Mouse (Mus musculus) liver, embryonic 16.5 days (tissue): ENCODE results near the gene Rev1. TPM values are rescaled to one million over a fixed set of nuclear protein-coding genes. Genes with fewer than 3 reads are reported as not detected.

ENCODE experiments used
- ATAC-seq: fragments of 200-750 bp; cut with Nextera tagmentation; 2 replicates; pipeline ENCODE4 v1.8.0; 2017; ENCODE audit warnings: low read depth, mild to moderate bottlenecking, moderate number of reproducible peaks, moderate library complexity
- H3K27ac ChIP-seq: fragments of 300-500 bp; sonication (generic); 2 replicates; pipeline ENCODE4 v1.5.1; 2014; ENCODE audit warnings: mild to moderate bottlenecking, low read length
- H3K27me3 ChIP-seq: fragments of 300-500 bp; sonication (generic); 2 replicates; pipeline ENCODE4 v1.6.1; 2014; ENCODE audit warnings: low read depth, low read length, mixed read lengths; ENCODE audit not compliant: control insufficient read depth, insufficient read depth
- H3K36me3 ChIP-seq: fragments of 300-500 bp; sonication (generic); 2 replicates; pipeline ENCODE4 v1.6.1; 2014; ENCODE audit warnings: mild to moderate bottlenecking; ENCODE audit not compliant: control insufficient read depth, insufficient read depth
- H3K4me1 ChIP-seq: fragments of 300-500 bp; sonication (generic); 2 replicates; pipeline ENCODE4 v1.6.1; 2014; ENCODE audit warnings: low read depth, low read length, mixed read lengths; ENCODE audit not compliant: control insufficient read depth
- H3K4me2 ChIP-seq: fragments of 300-500 bp; sonication (generic); 2 replicates; pipeline ENCODE4 v1.6.1; 2014; ENCODE audit warnings: low read depth, low read length, mixed read lengths
- H3K4me3 ChIP-seq: fragments of 300-500 bp; sonication (generic); 2 replicates; pipeline ENCODE4 v1.5.1; 2014; ENCODE audit warnings: low read depth, mild to moderate bottlenecking, low read length
- H3K9ac ChIP-seq: fragments of 300-500 bp; sonication (generic); 2 replicates; pipeline ENCODE4 v1.6.1; 2014; ENCODE audit warnings: low read depth, low read length
- H3K9me3 ChIP-seq: fragments of 300-500 bp; sonication (generic); replicated peaks from 2 replicates; pipeline ENCODE4 v1.6.1; 2016; ENCODE audit warnings: low read length; ENCODE audit not compliant: control insufficient read depth
- WGBS: fragments of 180-500 bp; shearing (Covaris S2); extraction: QIAGEN DNeasy Blood & Tissue Kit; methylation state at CpG from one replicate; pipeline ENCODE4 v1.1.7; 2014; ENCODE audit not compliant: insufficient replicate concordance; 5-methylcytosine and 5-hydroxymethylcytosine counted together
- polyA plus RNA-seq: library from polyadenylated mRNA; unstranded; fragments of >200 nt; fragmentation: Nextera tagmentation; extraction: Ambion mirVana; gene quantifications from 2 replicates; pipeline ENCODE4 v1.2.1, GENCODE M21; 2015

The Rev1 gene
- polyA plus RNA-seq, 1 experiment from 2014 or later = 13.0 TPM

GRCm38 (mm10) chr1:38049562-38049961 is 80.0 kb downstream of the Rev1 start:
- Histone ChIP-seq H3K9me3 (no peaks in the 10 kb centered on the region), H3K9ac (no peak overlapping the region), H3K4me3 (no peak overlapping the region), H3K27me3 (no peaks in the 10 kb centered on the region), H3K4me2 (no peak overlapping the region), H3K27ac (no peak overlapping the region), H3K36me3 (peaks cover 86% of the 10 kb centered on the region), H3K4me1 (no peaks in the 10 kb centered on the region)
- ATAC-seq = no peak
- WGBS = 31% methylated on average over 4 of the region's 4 CpGs

GRCm38 (mm10) chr1:38048121-38048520 is 81.5 kb downstream of the Rev1 start:
- WGBS = 78% methylated on average over 3 of the region's 3 CpGs
- Histone ChIP-seq H3K9ac (no peak overlapping the region), H3K9me3 (no peaks in the 10 kb centered on the region), H3K4me2 (no peak overlapping the region), H3K4me1 (no peaks in the 10 kb centered on the region), H3K27ac (no peak overlapping the region), H3K36me3 (peaks cover 78% of the 10 kb centered on the region), H3K27me3 (no peaks in the 10 kb centered on the region), H3K4me3 (no peak overlapping the region)
- no peak for ATAC-seq

DNA sequence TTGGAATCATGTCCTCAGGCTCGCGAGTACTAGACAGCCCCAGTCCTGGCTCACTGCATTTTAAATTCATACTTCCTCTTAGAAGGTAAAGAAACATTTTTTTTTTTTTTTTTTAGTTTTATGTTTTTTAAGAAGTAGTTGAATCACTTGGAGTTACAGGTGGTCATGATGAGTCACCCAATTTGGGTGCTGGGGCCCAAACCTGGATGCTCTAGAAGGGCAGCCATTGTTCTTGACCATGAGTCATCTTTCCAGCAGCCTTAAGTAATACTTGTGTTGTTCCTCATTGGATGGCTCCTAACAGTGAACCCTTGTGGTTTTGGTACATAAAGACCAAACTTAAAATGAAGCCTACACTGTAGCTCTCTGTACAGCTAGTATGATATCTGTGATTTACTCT is 90.7 kb downstream of the Rev1 start:
- no peak overlapping the region for H3K27ac ChIP-seq
- H3K27me3 ChIP-seq = no peaks in the 10 kb centered on the region
- peaks cover 63% of the 10 kb centered on the region for H3K36me3 ChIP-seq

GRCm38 (mm10) chr1:38037375-38037774 is 92.2 kb downstream of the Rev1 start:
- Histone ChIP-seq H3K9ac (no peak overlapping the region), H3K9me3 (no peaks in the 10 kb centered on the region), H3K4me2 (no peak overlapping the region), H3K4me3 (no peak overlapping the region), H3K36me3 (peaks cover 71% of the 10 kb centered on the region), H3K4me1 (no peaks in the 10 kb centered on the region), H3K27me3 (no peaks in the 10 kb centered on the region), H3K27ac (no peak overlapping the region)
- 78% methylated on average over 5 of the region's 5 CpGs for WGBS
- no peak for ATAC-seq

More for the DNA sequence above, 90.7 kb downstream of the Rev1 start:
- Histone ChIP-seq H3K9ac (no peak overlapping the region), H3K9me3 (no peaks in the 10 kb centered on the region), H3K4me1 (no peaks in the 10 kb centered on the region), H3K4me2 (no peak overlapping the region), H3K4me3 (no peak overlapping the region)
- 85% methylated on average over 2 of the region's 2 CpGs for WGBS
- no peak for ATAC-seq

DNA sequence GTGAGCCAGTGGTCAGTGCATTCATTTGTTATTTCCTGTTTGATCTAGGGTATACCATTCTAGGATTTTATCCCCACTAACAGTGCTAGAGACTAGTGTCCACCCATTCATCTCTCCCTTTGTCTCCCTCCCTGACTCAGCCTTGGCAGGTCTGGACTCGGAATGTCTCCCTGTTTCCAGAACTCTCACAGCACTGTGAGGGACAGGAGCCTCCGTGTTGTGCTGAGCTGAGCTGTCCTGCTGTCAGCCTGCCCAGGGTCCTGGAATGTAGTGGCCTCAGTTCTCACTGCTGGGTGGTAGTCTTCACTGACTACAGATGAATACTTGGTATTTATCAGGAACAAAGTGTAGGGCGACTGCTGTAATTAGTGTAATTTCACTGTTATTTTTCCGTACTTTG is 94.1 kb downstream of the Rev1 start:
- Histone ChIP-seq H3K9ac (no peak overlapping the region), H3K9me3 (no peaks in the 10 kb centered on the region), H3K27ac (no peak overlapping the region), H3K4me1 (no peaks in the 10 kb centered on the region), H3K4me2 (no peak overlapping the region), H3K4me3 (no peak overlapping the region), H3K27me3 (no peaks in the 10 kb centered on the region), H3K36me3 (peaks cover 70% of the 10 kb centered on the region)
- no peak for ATAC-seq
- 83% methylated on average over 4 of the region's 4 CpGs for WGBS

DNA sequence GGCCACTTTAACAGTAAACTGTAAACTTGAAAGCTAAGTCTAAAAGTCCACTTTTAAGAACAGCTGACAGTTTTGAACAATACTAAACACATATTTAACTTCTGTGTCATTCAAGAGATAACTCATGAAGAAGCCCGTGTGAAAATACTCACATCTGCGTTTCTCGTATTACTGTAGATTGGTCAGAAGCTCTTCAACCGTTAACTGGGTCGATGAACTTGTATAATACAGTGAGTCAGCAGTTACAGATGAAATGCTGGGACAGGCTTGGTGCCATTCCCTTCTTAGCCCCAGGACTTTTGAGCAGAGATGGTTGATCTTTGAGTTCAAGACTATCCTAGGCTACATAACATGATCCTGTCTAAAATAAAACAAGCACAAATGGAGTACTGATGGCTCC is 98.2 kb downstream of the Rev1 start:
- no peak for ATAC-seq
- Histone ChIP-seq H3K27ac (no peak overlapping the region), H3K4me3 (no peak overlapping the region), H3K36me3 (peaks cover 43% of the 10 kb centered on the region), H3K9ac (no peak overlapping the region), H3K27me3 (no peaks in the 10 kb centered on the region), H3K4me1 (no peaks in the 10 kb centered on the region), H3K4me2 (no peak overlapping the region), H3K9me3 (no peaks in the 10 kb centered on the region)
- WGBS = 79% methylated on average over 5 of the region's 5 CpGs

DNA sequence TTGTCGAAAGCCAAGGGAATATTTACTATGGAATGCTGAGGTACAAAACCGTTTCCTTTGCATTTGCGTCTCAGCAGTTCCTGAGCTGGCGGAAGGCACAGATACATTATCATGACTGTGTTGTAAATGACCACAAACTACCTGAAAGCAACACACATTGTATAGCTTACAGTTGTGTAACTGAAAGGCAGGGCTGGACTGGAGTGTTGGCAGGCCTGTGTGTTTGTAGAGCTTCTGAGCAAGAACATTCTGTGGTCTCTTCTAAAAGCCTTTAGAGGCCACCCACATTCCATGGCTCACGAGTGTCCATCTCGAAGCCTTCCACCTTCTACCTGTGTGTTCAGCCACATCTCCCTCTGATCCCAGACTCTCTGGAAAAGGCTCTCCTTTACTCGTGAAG is 102.3 kb downstream of the Rev1 start:
- H3K36me3 ChIP-seq = peaks cover 25% of the 10 kb centered on the region
- H3K9me3 ChIP-seq = no peaks in the 10 kb centered on the region
- no peak for ATAC-seq
- no peaks in the 10 kb centered on the region for H3K4me1 ChIP-seq
- H3K9ac ChIP-seq = no peak overlapping the region
- no peaks in the 10 kb centered on the region for H3K27me3 ChIP-seq
- no peak overlapping the region for H3K4me2 ChIP-seq
- WGBS = 83% methylated on average over 7 of the region's 7 CpGs
- H3K27ac ChIP-seq = no peak overlapping the region
- H3K4me3 ChIP-seq = no peak overlapping the region

DNA sequence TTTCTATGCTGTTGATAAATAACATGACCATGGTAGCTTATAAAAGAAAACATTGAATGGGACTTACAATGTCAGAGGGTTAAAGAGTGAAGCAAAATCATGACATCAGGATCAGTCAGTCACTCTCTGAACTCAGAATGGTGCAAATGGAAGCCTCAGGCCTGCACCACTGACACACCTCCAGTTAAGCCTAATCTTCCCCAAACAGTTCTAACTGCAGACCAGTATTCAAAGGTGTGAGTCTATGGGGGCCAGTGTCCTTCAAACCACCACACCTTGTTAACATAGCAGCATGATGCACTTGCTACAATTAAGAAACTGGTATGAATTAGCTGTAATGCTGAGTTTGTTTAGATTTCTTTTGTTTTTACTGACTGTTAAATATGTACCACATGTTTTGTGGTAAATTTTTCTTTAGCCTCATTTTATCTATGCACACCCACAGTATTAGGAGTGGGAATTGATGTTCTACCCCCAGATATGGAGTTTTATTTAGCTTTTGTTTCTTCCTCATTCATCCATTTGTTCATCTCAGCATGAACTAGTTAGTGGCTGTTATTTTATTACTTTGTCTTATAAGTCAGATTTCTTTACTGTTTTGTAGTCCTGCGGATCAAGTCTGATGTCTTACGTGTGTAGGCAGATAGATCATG is 114.9 kb downstream of the Rev1 start:
- peak; percentile 53 for ATAC-seq
- H3K4me1 ChIP-seq = peaks cover 48% of the 10 kb centered on the region
- 89% methylated on average over 2 of the region's 2 CpGs for WGBS

DNA sequence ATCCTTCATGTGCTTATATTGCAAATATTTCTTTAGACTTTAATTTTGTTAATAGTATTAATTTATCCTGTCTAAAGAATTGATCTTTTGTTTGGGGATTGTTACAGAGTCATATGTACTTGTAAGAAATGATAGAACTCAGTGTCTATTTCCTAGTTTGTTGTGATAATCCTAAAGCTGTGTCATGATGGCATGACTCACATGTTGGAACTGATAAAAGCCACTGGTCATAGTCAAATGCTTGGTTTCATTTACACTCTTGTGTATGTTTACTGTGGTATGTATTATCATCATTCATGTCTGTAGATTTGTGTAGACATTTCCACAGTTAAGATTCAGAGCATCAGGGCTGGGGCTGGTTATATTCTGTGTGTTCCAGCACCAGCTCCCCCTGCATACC is 117.1 kb downstream of the Rev1 start:
- Histone ChIP-seq H3K36me3 (no peaks in the 10 kb centered on the region), H3K9ac (peak overlapping the region; percentile 47; the same call in 1 of the 2 replicates), H3K4me2 (peak overlapping the region; percentile 58), H3K9me3 (no peaks in the 10 kb centered on the region), H3K27ac (peak overlapping the region; percentile 96), H3K4me1 (peaks cover 60% of the 10 kb centered on the region), H3K4me3 (peak overlapping the region; percentile 26), H3K27me3 (no peaks in the 10 kb centered on the region)
- ATAC-seq = peak; percentile 57

More for the DNA sequence above, 114.9 kb downstream of the Rev1 start:
- Histone ChIP-seq H3K27ac (peak overlapping the region; percentile 25; the same call in 1 of the 2 replicates), H3K9ac (no peak overlapping the region), H3K27me3 (no peaks in the 10 kb centered on the region), H3K9me3 (no peaks in the 10 kb centered on the region), H3K36me3 (peaks cover 14% of the 10 kb centered on the region), H3K4me3 (no peak overlapping the region), H3K4me2 (no peak overlapping the region)
